Mouse (Mus musculus) cerebellum, adult 2 months (tissue): Measurements from ENCODE around the gene Zfp467.

Experiments used
- CTCF ChIP-seq: fragments of 200-500 bp; IDR thresholded peaks from 2 replicates; pipeline ENCODE4 v1.5.1; 2011; ENCODE audit warnings: low read depth, mild to moderate bottlenecking, control low read depth, low read length, moderate library complexity, borderline replicate concordance; ENCODE audit not compliant: insufficient read depth
- POLR2A ChIP-seq: fragments of 200-500 bp; IDR thresholded peaks from 2 replicates; pipeline ENCODE4 v1.6.1; 2011; ENCODE audit warnings: low read length, control low read depth, borderline replicate concordance; ENCODE audit not compliant: insufficient read depth

- no peak for TF ChIP-seq POLR2A
- no peak for TF ChIP-seq CTCF
These were observed 16.7 kb downstream of the Zfp467 start for GRCm38 (mm10) chr6:48428769-48429557.
